Mouse (Mus musculus) embryonic facial prominence, embryonic 13.5 days (tissue): Measurements from ENCODE around the gene Slc6a12. TPM values are rescaled to one million over a fixed set of nuclear protein-coding genes. Genes with fewer than 3 reads are reported as not detected.

Source experiments
- microRNA-seq: library from miRNA; unstranded; fragments of <30 nt; microRNA quantifications from one replicate; pipeline ENCODE4, GENCODE M21; 2016
- polyA plus RNA-seq: library from polyadenylated mRNA; unstranded; fragments of >200 nt; fragmentation: Nextera tagmentation; extraction: Ambion mirVana; gene quantifications from 2 replicates; pipeline ENCODE4 v1.2.1, GENCODE M21; 2015

Gene Slc6a12
- polyA plus RNA-seq, 1 experiment from 2014 or later: not detected

Small RNA genes lying within 50 kb of the gene (microRNA-seq; reads per million reads assigned to microRNA genes)
- gene Gm24855: not detected

Other genes starting within 250 kb of the Slc6a12 start
- gene Mical3, start 212.1 kb upstream of the Slc6a12 start, polyA plus RNA-seq: 12.3 and 12.7 TPM in 2 replicates
- gene Pex26, start 159.4 kb upstream of the Slc6a12 start, polyA plus RNA-seq: 10.4 and 10.8 TPM in 2 replicates
- 0.30 and 0.83 TPM in 2 replicates for gene Tuba8, start 132.4 kb upstream of the Slc6a12 start, polyA plus RNA-seq
- 1.6 and 1.8 TPM in 2 replicates for gene Usp18, start 97.2 kb upstream of the Slc6a12 start, polyA plus RNA-seq
- gene Slc6a13, start 42.8 kb upstream of the Slc6a12 start, polyA plus RNA-seq: 1.6 and 1.9 TPM in 2 replicates
- 0.21 and 0.27 TPM in 2 replicates for gene Iqsec3, start 130.6 kb downstream of the Slc6a12 start, polyA plus RNA-seq